Mouse (Mus musculus) kidney, postnatal 36 days (tissue): ENCODE results near the gene Wasf2.

ENCODE experiments used
- DNase-seq, 2 experiments: peaks; one replicate each; pipeline ENCODE4 v3.0.0; 2021 to 2022; ENCODE audit warnings: mixed read lengths in 2 of 2

The Wasf2 gene

DNA sequence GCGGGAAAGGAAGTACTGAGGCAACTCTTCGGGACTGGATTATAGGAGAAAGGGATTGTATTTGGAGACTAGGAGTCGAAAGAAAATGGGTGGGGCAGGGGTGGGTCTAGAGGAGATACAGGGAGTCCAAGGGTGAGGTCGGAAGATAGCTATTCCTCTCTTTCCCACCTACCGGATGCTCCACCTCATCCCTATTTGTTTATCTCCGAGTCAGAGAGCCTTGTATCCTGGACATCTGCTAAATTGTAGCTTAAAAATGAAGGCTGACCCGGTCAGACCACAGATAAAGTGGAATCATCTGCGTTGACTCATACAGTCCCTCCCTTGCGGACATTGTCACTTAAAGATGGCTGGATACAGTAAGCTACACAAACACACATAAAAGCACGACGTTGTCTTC lies 111.6 kb downstream of the Wasf2 start:
- peak in 1 of 2 experiments; percentile 69 for DNase-seq

DNA sequence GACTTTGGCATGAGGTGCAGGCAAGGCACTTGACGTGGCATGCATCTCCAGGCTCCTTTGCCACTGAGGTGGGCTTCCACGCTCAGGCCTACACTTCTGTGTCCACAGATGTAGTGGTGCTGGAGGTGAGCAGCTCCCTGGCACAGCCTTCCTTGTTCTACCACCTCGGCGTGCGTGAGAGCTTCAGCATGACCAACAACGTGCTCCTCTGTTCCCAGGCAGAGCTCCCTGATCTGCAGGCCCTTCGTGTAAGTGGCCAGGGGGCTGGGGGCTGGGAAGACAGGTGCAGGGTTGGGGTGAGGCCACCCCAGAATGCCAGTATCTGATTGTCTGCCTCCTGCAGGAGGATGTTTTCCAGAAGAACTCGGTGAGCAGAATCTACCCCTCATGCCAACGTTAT lies 112.4 kb downstream of the Wasf2 start:
- DNase-seq = no peak

DNA sequence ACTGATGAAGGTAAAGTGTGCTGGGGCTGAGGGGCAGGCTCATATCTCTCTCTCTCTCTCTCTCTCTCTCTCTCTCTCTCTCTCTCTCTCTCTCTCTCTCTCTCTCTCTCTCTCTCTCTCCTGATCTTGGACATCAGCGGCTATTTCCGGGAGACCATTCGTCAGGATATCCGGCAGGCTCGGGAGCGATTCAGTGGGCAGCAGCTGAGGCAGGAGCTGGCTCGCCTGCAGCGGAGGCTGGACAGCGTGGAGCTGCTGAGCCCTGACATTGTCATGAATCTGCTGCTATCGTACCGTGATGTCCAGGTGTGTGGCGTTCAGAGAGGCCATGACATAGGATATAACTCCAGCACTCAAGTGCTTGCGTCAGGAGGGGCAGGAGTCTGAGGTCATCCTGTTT lies 113.2 kb downstream of the Wasf2 start:
- DNase-seq = peak; percentile 41 to 43

DNA sequence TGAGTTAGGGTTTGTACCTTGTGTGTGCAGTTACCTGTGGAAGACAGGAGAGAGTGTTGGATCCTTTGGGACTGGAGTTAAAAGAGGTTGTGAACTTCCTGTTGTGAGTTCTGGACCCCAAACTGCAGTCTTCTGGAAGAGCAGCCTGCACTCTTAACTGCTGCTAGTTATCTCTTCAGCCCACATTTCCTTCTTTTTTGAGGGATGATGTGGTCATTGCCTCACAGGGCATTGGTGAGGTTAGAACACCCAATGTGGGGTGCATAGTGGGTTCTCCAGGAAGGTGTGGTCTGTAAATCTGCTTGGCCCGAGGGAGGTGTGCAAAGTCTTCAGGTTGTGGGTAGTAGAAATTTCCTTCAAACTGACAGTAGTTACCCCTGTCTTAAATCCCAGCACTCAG lies 114.0 kb downstream of the Wasf2 start:
- no peak for DNase-seq

DNA sequence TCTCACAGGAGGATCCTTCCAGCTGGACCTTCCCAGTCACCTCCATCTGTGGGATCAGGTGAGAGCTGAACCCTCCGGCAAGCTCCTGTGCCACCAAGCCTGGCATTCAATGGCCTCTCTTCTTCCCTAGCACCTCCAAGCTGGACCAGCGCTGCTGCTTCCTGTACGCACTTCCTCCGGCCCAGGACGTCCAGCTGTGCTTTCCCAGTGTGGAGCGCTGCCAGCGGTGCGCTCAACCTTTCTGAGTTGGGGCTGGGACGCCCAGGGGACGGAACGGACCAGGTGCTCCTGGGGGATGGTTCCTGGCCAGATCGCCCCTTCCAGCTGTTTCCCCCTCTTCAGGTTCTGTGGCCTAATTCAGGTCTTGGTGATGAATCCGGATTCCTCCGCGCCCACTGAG lies 116.8 kb downstream of the Wasf2 start:
- DNase-seq = peak; percentile 66 to 71

DNA sequence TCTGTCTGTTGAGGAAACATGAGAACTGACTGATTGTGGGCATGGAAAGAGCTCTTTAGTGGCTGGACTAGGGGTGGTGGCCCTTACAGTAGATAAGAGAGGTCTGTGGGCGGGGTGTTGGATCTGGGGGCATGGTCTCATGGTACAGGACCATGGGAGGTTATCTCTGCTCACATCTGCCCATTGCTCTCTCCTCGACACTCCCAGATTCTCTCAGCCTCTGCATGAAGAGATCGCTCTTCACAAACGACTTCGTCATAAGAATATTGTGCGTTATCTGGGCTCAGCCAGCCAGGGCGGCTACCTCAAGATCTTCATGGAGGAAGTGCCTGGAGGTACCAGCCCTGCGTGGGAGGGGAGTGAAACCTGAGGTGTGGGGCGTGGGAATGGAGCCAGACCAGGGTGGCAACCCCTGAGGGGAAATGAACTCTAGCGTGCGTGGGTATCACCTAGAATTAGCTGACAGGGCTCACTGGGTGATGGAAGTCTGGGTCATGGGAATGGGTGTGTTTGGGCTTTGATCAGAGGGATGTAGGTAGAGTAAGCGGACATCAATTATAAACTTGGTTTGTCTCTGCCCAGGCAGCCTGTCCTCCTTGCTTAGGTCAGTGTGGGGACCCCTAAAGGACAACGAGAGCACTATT lies 117.6 kb downstream of the Wasf2 start:
- no peak for DNase-seq
